Mouse (Mus musculus) naive thymus-derived CD4-positive, alpha-beta T cell, adult 2 months (primary cell): ENCODE data around the gene Ccnt2.

ENCODE experiments used
- DNase-seq: peaks from one replicate; pipeline ENCODE4 v3.0.0-alpha.2; 2011; ENCODE audit warnings: low read depth

The Ccnt2 gene

GRCm38 (mm10) chr1:127795087-127795769, 21.3 kb downstream of the Ccnt2 start:
- DNase-seq, result no peak

GRCm38 (mm10) chr1:127796341-127796740, 22.4 kb downstream of the Ccnt2 start:
- DNase-seq, result peak; percentile 87

GRCm38 (mm10) chr1:127796752-127797151, 22.8 kb downstream of the Ccnt2 start:
- DNase-seq, result no peak

GRCm38 (mm10) chr1:127802916-127803315, 29.0 kb downstream of the Ccnt2 start:
- no peak for DNase-seq

- DNase-seq, result no peak
These were observed 34.7 kb downstream of the Ccnt2 start for GRCm38 (mm10) chr1:127808671-127809070.

GRCm38 (mm10) chr1:127812929-127813328, 39.0 kb downstream of the Ccnt2 start:
- peak; percentile 23 for DNase-seq

- DNase-seq, result no peak
These were observed 42.4 kb downstream of the Ccnt2 start for GRCm38 (mm10) chr1:127816381-127816780.

- peak; percentile 86 for DNase-seq
These were observed 53.4 kb downstream of the Ccnt2 start for GRCm38 (mm10) chr1:127827325-127827724.

GRCm38 (mm10) chr1:127830215-127830921, 56.4 kb downstream of the Ccnt2 start:
- DNase-seq, result peak; percentile 79

- DNase-seq, result no peak
These were observed 59.8 kb downstream of the Ccnt2 start for GRCm38 (mm10) chr1:127833714-127834113.

- DNase-seq, result no peak
These were observed 60.2 kb downstream of the Ccnt2 start for GRCm38 (mm10) chr1:127834202-127834601.

- no peak for DNase-seq
These were observed 62.7 kb downstream of the Ccnt2 start for GRCm38 (mm10) chr1:127836619-127837018.

GRCm38 (mm10) chr1:127838602-127839001, 64.6 kb downstream of the Ccnt2 start:
- no peak for DNase-seq

GRCm38 (mm10) chr1:127845472-127845871, 71.5 kb downstream of the Ccnt2 start:
- no peak for DNase-seq

- DNase-seq, result peak; percentile 35
These were observed 76.2 kb downstream of the Ccnt2 start for GRCm38 (mm10) chr1:127850075-127850610.

GRCm38 (mm10) chr1:127854486-127855222, 80.7 kb downstream of the Ccnt2 start, which contains the start of gene Map3k19:
Map3k19 (minus strand) TSS chr1:127855031.
- no peak for DNase-seq
